Mouse (Mus musculus): ENCODE measurements at regions not wholly inside any gene's neighbourhood (a gene's known extent, or its start where the extent isn't known, plus 50 kb on each side); places are given as distances from the start of the nearest gene placed in this dataset.

DNA sequence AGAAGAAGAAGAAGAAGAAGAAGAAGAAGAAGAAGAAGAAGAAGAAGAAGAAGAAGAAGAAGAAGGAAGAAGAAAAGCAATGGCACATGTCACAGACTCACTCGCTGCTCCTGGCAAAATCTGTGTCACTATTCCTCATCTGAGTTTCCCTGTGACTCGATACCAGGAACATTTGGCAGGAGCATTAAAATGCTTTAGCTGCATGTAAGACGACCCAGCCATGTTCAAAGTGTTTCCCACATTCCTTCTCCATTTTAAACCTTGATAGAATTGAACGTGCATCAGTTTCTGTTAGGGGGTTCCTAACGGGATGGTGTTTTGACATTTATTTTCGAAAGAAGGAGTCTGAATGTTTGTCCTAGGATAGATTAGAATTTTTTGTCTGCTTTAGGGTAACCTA lies 51.2 kb upstream of the Pja2 start:
- DNase-seq: no peak

GRCm38 (mm10) chr17:64383600-64383999 lies 51.9 kb upstream of the Pja2 start:
- no peak for DNase-seq

DNA sequence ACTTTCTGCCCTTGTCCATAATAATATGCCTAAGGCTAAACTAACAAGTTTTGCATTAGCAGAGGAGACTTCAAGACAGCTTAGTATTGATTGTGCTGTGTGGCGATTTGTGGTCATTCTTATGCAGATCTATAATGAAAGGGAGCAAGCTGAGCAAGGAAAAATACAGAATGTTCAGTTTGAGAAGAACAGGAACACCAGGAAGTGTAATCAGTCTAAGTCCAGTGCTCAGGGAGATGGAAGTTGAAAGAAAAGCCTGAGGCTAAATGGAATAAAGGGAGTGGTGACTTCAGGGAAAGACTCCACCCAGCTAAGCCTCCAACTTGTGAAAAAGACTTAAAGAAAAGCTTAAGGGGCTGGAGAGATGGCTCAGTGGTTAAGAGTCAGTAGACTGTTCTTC lies 58.6 kb upstream of the Pja2 start:
- DNase-seq: no peak

- DNase-seq: no peak
Measured at GRCm38 (mm10) chr17:64397254-64397897, 65.7 kb upstream of the Pja2 start.

DNA sequence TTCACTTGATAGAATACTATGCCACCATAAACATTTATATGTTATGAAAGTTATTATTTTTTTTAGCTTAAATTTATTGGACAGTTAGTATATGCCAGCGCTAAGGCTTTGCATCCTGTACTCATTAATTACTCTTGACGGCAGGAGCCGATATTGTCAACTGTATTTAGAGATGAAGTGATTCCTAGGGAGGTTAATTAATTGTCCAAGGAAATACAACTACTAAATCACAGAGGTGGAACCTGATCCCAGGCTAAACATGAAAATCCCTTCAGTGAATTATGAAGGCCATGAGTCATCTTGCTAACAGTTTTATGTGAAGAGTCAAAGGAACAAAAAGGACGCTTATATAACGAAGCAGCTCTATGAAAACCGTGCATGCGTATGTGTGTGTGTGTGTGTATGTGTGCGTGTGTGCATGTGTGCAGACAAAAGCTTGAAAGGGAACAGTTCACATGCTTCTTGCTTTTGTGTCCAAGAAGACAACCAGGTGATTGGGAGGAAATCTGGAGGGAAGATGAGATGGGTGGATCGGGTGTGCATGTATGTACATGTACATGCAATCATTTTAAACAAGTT lies 66.5 kb upstream of the Pja2 start:
- DNase-seq: peak; percentile 23

DNA sequence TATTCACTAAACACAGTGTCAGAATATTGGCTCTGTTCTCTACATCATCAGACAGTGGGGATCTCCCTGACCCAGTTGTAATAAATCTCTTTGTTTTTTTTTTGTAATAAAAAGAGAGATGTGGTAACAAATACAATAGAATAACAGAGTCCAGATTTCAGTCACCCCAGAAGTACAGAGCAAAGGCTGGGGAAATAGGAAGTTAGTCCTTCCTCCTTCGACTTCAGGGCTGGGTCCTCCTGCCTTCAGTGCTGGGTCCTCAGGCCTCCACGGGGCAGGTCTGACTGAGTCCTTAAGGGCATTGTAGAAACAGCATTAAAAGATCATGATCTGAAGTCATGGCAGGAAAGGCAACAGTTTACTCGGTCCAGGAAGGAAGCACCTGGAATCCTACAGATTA lies 67.0 kb upstream of the Pja2 start:
- DNase-seq: no peak

DNA sequence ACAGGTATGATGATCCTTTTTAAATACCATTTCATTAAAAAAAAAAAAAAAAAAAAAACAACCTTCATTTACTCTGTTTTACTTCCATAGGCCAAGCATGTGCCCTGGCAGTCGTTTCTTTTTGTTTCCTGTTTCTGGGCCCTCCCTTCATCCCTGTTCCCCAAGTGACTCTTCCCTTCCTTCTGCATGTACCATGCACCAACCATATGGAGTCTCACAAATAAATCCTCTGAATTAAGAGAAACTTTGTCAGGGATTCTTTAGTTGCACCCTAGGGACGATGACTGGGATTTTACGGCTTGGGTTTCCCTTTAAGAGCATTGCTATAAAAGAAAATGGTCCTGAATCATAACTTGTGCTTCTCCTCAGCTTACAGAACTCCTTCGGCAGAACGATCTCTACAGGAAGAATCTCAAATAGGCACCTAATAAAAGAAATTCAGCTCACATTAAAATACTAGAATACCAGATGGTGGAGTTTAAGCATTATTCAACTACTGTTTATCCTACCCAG lies 75.1 kb upstream of the Pja2 start:
- DNase-seq: no peak

GRCm38 (mm10) chr17:64407255-64408011 lies 75.7 kb upstream of the Pja2 start:
- DNase-seq: no peak

DNA sequence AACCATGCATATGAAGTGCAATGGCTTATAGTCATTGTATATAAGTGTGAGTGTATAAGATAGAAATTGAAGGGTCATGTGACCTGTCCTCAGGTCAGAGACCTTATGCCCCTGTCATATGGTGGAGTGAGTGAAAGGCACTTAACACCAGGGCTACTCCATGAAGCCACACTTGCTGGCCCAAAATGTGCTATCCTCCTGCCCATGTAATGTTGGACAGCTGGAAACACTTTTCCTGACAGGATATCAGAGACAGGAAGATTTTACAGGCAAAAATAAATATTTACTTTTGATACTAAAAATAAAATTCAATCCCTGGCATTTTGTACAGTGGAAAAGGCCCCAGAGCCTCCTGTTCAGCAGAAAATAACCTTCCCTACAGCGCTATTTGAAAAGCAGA lies 94.1 kb upstream of the Pja2 start:
- no peak for DNase-seq

GRCm38 (mm10) chr17:64426536-64426935 lies 94.8 kb upstream of the Pja2 start:
- no peak for DNase-seq

GRCm38 (mm10) chr17:64439571-64439970 lies 107.9 kb upstream of the Pja2 start:
- no peak for DNase-seq

DNA sequence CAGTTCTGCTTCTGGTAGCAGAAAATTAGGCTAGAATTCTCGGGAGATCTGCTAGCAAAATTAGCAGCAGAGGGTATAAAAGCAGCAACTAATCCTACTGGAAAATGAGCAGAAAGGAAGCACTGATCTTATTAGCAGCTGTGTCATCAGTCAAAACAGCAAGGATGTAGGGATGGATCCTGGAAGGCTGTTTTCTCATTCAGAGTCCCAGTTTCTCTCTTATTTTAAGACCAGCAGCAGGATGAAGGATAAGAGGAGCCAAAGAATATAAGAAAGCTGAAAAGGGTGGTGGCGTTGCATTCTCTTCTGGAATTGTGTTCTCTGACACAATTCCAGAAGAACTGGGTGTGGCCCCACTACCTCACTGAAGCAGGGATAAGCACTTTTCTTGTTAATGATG lies 123.0 kb upstream of the Pja2 start:
- no peak for DNase-seq

DNA sequence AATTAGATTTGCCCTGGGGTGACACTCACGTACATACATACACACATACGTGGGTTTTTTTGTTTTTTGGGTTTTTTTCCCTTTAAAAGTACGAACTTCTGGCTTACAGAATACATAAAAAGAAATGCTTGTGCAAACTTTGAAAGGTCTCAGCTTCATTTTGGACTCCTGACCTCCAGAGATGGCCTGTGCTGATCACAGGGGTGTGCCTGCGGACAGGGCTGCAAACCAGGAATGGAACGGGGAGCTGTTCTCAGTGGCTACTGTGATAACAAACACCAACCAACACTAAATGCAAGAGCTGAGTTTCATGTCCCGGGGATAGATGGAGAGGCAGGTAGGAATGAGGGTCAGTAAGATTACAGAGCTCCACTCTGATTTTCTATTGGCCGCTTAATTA lies 134.3 kb upstream of the Man2a1 start:
- no peak for DNase-seq

DNA sequence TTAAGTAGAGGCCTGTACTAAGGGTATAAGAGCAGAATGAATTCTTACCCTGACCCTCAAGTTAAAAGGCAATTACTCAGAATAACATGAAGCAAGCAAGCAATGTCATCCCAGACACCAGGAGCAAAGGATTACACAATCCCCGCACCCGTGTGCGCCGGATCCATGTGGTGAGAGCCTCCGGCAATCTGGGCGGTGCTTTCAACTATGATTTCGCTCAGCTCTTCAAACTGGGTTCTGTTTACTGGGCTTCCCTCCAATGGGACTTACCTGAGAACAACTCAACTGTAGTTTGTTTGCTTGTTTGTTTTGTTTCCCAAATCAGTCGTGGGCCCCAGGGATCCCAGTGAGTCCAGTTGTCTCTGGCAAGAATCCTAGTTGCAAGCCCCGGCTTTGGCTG lies 133.8 kb upstream of the Man2a1 start:
- no peak for DNase-seq

DNA sequence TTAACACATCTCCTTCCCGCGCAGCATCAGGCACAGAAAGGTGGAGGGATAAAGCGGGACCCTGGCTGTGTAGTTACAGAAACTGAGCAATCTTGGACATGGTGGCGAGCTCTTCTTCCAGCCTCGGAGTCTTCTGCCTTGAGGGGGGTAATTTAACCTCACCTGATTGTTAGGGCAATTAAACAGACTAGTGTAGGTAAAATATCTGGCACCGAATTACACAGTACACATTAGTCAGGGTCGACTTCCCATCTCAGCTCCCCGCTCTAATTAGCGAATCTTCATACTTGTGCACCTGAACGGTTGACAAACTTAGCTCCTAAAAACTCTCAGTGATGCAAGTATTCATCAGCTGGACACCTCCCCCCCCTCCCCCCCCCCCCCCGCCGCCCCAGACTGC lies 133.2 kb upstream of the Man2a1 start:
- no peak for DNase-seq

DNA sequence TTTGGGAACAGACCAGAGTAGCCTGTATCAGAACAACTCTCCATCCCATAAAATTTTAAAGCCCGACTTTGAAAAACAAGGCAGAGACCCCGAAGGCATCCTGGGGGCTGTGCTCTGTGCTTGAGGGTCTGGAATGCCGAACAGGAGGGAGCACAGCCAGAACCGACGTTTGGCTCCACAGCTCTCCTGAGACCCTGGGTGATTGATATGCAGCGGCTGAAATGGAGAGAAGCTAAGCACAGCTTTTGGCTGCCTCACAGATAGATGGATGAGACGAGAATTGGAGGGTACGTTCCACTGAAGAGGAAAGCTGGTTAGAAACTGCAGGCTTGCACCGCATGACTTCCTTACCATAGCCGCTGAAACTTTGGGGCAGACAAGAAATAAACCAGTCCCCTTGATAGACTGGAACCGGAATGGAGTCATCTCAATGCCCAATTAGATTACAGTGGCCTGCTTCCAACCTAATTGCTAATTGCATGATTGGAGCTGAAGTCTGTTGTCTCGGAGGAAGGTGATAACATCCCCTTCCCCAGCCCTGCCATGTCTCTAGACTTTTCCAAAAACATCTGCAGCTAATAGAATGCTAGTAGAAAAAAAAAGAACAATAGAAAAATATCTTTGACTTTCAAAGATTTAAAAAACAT lies 130.7 kb upstream of the Man2a1 start:
- DNase-seq: no peak

DNA sequence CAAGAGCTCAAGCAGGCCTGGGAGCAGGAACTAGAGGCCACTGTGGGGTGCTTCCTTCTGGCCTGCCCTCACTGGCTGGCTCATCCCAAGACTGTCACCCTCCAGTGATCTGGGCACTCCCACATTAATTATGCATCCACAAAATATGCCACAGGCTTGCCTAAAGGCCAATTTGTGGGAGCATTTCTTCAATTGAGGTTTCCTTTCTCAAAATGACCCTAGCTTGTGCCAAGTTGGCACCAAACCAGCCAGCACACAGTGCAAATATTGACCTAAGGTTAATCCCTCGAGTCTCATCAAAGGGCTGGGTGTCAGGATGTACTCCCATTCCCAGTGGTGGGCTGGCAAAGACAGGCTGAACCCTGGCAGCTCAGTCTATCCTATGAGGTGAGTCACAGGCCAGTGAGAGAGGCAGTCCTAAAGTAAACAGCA lies 119.9 kb upstream of the Man2a1 start:
- DNase-seq: no peak

- DNase-seq: no peak
Measured at GRCm38 (mm10) chr17:64484835-64485234, 115.7 kb upstream of the Man2a1 start.

DNA sequence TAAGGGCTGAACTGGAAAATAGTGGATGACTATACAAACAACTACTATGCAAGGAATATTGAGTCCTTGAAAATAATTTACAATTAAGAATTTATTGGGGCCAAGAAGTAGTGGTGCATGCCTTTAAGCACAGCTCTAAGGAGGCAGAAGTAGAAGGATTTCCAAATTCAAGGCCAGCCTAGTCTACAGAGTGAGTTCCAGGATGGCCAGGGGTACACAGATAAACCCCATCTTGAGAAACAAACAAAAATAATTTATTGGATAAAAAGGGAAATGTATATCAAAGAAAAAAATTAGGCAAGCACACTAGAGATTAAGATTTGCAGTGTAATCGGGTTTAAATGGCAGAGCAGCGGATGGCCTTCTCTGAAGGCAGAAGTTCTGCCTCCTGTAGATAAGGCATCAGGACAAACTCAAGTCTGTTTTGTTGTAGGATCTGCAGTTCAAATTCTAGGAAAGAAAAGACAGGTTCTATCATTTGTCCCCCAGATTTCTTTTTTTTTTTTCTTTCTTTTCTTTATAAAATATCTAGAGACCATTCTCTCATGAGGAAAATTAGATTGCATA lies 110.7 kb upstream of the Man2a1 start:
- DNase-seq: no peak

DNA sequence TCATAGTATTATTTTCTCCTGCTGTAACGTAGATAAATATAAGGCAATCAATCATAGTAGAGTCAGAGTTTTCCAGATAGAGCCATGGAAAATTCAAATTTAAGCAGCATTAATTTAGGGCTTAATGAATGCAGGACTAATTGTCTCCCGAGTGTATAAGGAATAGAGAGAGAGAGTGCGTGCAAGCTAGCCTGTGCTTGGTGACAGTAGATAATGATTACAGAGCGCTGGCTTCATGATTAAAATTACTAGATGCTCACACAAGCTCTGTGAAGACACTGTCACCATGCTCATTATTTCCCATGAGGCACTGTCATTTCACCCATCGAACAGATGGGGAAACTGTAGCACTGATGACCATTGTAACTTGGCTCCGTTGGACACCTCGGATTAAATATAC lies 109.9 kb upstream of the Man2a1 start:
- no peak for DNase-seq

DNA sequence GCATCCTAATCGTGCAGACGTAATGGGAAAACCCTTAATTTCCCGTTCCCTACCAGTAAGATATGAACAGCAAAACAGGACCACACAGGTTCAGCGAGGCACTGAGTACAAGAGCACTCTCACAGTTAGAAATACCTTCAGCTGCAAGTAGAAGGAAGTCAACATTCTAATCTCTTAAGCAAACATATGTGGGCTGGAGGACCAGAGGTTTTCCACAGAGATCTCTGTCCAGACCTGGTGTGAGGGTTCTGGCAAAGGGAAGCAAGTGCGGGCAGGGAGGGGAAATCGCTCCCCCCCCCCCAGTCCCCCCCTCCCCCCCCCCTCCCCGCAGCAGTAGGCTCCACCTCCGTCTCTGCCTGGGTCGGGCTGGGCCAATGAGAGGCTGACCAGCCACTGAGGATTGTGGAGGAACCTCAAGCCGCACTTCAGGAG lies 108.6 kb upstream of the Man2a1 start:
- DNase-seq: no peak

GRCm38 (mm10) chr17:64492614-64493269 lies 107.8 kb upstream of the Man2a1 start:
- no peak for DNase-seq

Data from retina, postnatal 1 day (tissue).